Mouse (Mus musculus): ENCODE results near the gene Dgkz. TPM values are rescaled to one million over a fixed set of nuclear protein-coding genes. Genes with fewer than 3 reads are reported as not detected.

The Dgkz gene
- polyA plus RNA-seq, 1 experiment from 2014 or later = 57.5 TPM

- no peak overlapping the region for H3K27ac ChIP-seq (ENCODE audit: low read depth, low read length)
- H3K36me3 ChIP-seq (ENCODE audit: control insufficient read depth, insufficient read depth, low read length) = no peaks in the 10 kb centered on the region; the same call in 1 of the 2 replicates
- H3K4me3 ChIP-seq (ENCODE audit: low read length) = no peak overlapping the region
- H3K9ac ChIP-seq (ENCODE audit: low read depth, low read length) = no peak overlapping the region
- H3K4me2 ChIP-seq (replicated peaks; ENCODE audit: low read depth, low read length) = no peak overlapping the region
- 38% methylated on average over 10 of the region's 10 CpGs for WGBS
- H3K27me3 ChIP-seq (ENCODE audit: control insufficient read depth, insufficient read depth, low read length) = no peaks in the 10 kb centered on the region
- no peak for ATAC-seq (ENCODE audit: low FRiP score, low TSS enrichment)
- peaks cover 26% of the 10 kb centered on the region for H3K4me1 ChIP-seq (ENCODE audit: control insufficient read depth, insufficient read depth, low read length)
- H3K9me3 ChIP-seq (ENCODE audit: control insufficient read depth, low read length) = no peaks in the 10 kb centered on the region
These were observed 16.8 kb downstream of the Dgkz start for GRCm38 (mm10) chr2:91958701-91959457.

- Histone ChIP-seq H3K9me3 (ENCODE audit: control insufficient read depth, low read length) (no peaks in the 10 kb centered on the region), H3K36me3 (ENCODE audit: control insufficient read depth, insufficient read depth, low read length) (no peaks in the 10 kb centered on the region; the same call in 1 of the 2 replicates), H3K27ac (ENCODE audit: low read depth, low read length) (no peak overlapping the region), H3K27me3 (ENCODE audit: control insufficient read depth, insufficient read depth, low read length) (no peaks in the 10 kb centered on the region), H3K4me1 (ENCODE audit: control insufficient read depth, insufficient read depth, low read length) (peaks cover 32% of the 10 kb centered on the region), H3K4me3 (ENCODE audit: low read length) (no peak overlapping the region), H3K9ac (ENCODE audit: low read depth, low read length) (no peak overlapping the region), H3K4me2 (replicated peaks; ENCODE audit: low read depth, low read length) (no peak overlapping the region)
- no peak for ATAC-seq (ENCODE audit: low FRiP score, low TSS enrichment)
- WGBS = 90% methylated on average over 8 of the region's 8 CpGs
These were observed 17.6 kb downstream of the Dgkz start for GRCm38 (mm10) chr2:91958049-91958448.

- whole genome bisulfite sequencing = 52% methylated on average over 4 of the region's 4 CpGs
These were observed 18.6 kb downstream of the Dgkz start for GRCm38 (mm10) chr2:91957096-91957495.

GRCm38 (mm10) chr2:91955875-91956274, 19.8 kb downstream of the Dgkz start:
- 87% methylated on average over 6 of the region's 6 CpGs for WGBS
- Histone ChIP-seq H3K4me2 (replicated peaks; ENCODE audit: low read depth, low read length) (no peak overlapping the region), H3K36me3 (ENCODE audit: control insufficient read depth, insufficient read depth, low read length) (no peaks in the 10 kb centered on the region), H3K9me3 (ENCODE audit: control insufficient read depth, low read length) (no peaks in the 10 kb centered on the region), H3K4me3 (ENCODE audit: low read length) (no peak overlapping the region), H3K27me3 (ENCODE audit: control insufficient read depth, insufficient read depth, low read length) (no peaks in the 10 kb centered on the region), H3K9ac (ENCODE audit: low read depth, low read length) (no peak overlapping the region), H3K27ac (ENCODE audit: low read depth, low read length) (no peak overlapping the region), H3K4me1 (ENCODE audit: control insufficient read depth, insufficient read depth, low read length) (peaks cover 21% of the 10 kb centered on the region)
- ATAC-seq (ENCODE audit: low FRiP score, low TSS enrichment) = no peak

More at GRCm38 (mm10) chr2:91957096-91957495, 18.6 kb downstream of the Dgkz start:
- Histone ChIP-seq H3K27me3 (ENCODE audit: control insufficient read depth, insufficient read depth, low read length) (no peaks in the 10 kb centered on the region), H3K9me3 (ENCODE audit: control insufficient read depth, low read length) (no peaks in the 10 kb centered on the region), H3K36me3 (ENCODE audit: control insufficient read depth, insufficient read depth, low read length) (no peaks in the 10 kb centered on the region; the same call in 1 of the 2 replicates), H3K9ac (ENCODE audit: low read depth, low read length) (no peak overlapping the region; the same call in 1 of the 2 replicates), H3K4me1 (ENCODE audit: control insufficient read depth, insufficient read depth, low read length) (peaks cover 25% of the 10 kb centered on the region), H3K4me2 (replicated peaks; ENCODE audit: low read depth, low read length) (no peak overlapping the region), H3K4me3 (ENCODE audit: low read length) (no peak overlapping the region), H3K27ac (ENCODE audit: low read depth, low read length) (no peak overlapping the region)
- no peak for ATAC-seq (ENCODE audit: low FRiP score, low TSS enrichment)

GRCm38 (mm10) chr2:91955121-91955591, 20.5 kb downstream of the Dgkz start:
- Histone ChIP-seq H3K4me2 (replicated peaks; ENCODE audit: low read depth, low read length) (no peak overlapping the region), H3K27ac (ENCODE audit: low read depth, low read length) (no peak overlapping the region), H3K4me1 (ENCODE audit: control insufficient read depth, insufficient read depth, low read length) (peaks cover 28% of the 10 kb centered on the region), H3K27me3 (ENCODE audit: control insufficient read depth, insufficient read depth, low read length) (no peaks in the 10 kb centered on the region), H3K9me3 (ENCODE audit: control insufficient read depth, low read length) (no peaks in the 10 kb centered on the region), H3K4me3 (ENCODE audit: low read length) (no peak overlapping the region), H3K36me3 (ENCODE audit: control insufficient read depth, insufficient read depth, low read length) (no peaks in the 10 kb centered on the region), H3K9ac (ENCODE audit: low read depth, low read length) (no peak overlapping the region)
- WGBS = 88% methylated on average over 4 of the region's 4 CpGs
- ATAC-seq (ENCODE audit: low FRiP score, low TSS enrichment) = no peak

- peak overlapping the region; percentile 47 for H3K27ac ChIP-seq (ENCODE audit: low read depth, low read length)
- H3K27me3 ChIP-seq (ENCODE audit: control insufficient read depth, insufficient read depth, low read length) = no peaks in the 10 kb centered on the region
- no peak overlapping the region for H3K4me3 ChIP-seq (ENCODE audit: low read length)
- peak; percentile 40 for ATAC-seq (ENCODE audit: low FRiP score, low TSS enrichment)
- H3K4me2 ChIP-seq (replicated peaks; ENCODE audit: low read depth, low read length) = no peak overlapping the region
- H3K9me3 ChIP-seq (ENCODE audit: control insufficient read depth, low read length) = no peaks in the 10 kb centered on the region
- peak overlapping the region; percentile 31; the same call in 1 of the 2 replicates for H3K9ac ChIP-seq (ENCODE audit: low read depth, low read length)
- no peaks in the 10 kb centered on the region for H3K36me3 ChIP-seq (ENCODE audit: control insufficient read depth, insufficient read depth, low read length)
- 11% methylated on average over 5 of the region's 5 CpGs for WGBS
- H3K4me1 ChIP-seq (ENCODE audit: control insufficient read depth, insufficient read depth, low read length) = peaks cover 41% of the 10 kb centered on the region
These were observed 21.8 kb downstream of the Dgkz start for GRCm38 (mm10) chr2:91953825-91954224.

- WGBS = 13% methylated on average over 15 of the region's 15 CpGs
- Histone ChIP-seq H3K4me3 (ENCODE audit: low read length) (0 out of 2 replicates have a peak overlapping the region, but pooled peaks have one; percentile 9), H3K27ac (ENCODE audit: low read depth, low read length) (peak overlapping the region; percentile 59; the same call in 1 of the 2 replicates), H3K36me3 (ENCODE audit: control insufficient read depth, insufficient read depth, low read length) (no peaks in the 10 kb centered on the region), H3K9me3 (ENCODE audit: control insufficient read depth, low read length) (no peaks in the 10 kb centered on the region), H3K4me2 (replicated peaks; ENCODE audit: low read depth, low read length) (peak overlapping the region; percentile 35), H3K4me1 (ENCODE audit: control insufficient read depth, insufficient read depth, low read length) (peaks cover 47% of the 10 kb centered on the region), H3K9ac (ENCODE audit: low read depth, low read length) (peak overlapping the region; percentile 34; the same call in 1 of the 2 replicates), H3K27me3 (ENCODE audit: control insufficient read depth, insufficient read depth, low read length) (no peaks in the 10 kb centered on the region)
- ATAC-seq (ENCODE audit: low FRiP score, low TSS enrichment) = peak; percentile 63
These were observed 25.2 kb downstream of the Dgkz start for GRCm38 (mm10) chr2:91950275-91951085.

GRCm38 (mm10) chr2:91949411-91950274, 26.0 kb downstream of the Dgkz start:
- Histone ChIP-seq H3K9ac (ENCODE audit: low read depth, low read length) (peak overlapping the region; percentile 34; the same call in 1 of the 2 replicates), H3K36me3 (ENCODE audit: control insufficient read depth, insufficient read depth, low read length) (0 out of 2 replicates have a peak, but pooled peaks cover 2% of the 10 kb centered on the region), H3K4me2 (replicated peaks; ENCODE audit: low read depth, low read length) (peak overlapping the region; percentile 35), H3K9me3 (ENCODE audit: control insufficient read depth, low read length) (no peaks in the 10 kb centered on the region), H3K27me3 (ENCODE audit: control insufficient read depth, insufficient read depth, low read length) (no peaks in the 10 kb centered on the region), H3K4me1 (ENCODE audit: control insufficient read depth, insufficient read depth, low read length) (peaks cover 43% of the 10 kb centered on the region), H3K4me3 (ENCODE audit: low read length) (0 out of 2 replicates have a peak overlapping the region, but pooled peaks have one; percentile 9), H3K27ac (ENCODE audit: low read depth, low read length) (peak overlapping the region; percentile 59; the same call in 1 of the 2 replicates)
- WGBS = 64% methylated on average over 17 of the region's 17 CpGs
- ATAC-seq (ENCODE audit: low FRiP score, low TSS enrichment) = peak; percentile 8; the same call in 1 of the 2 replicates

All from kidney, embryonic 14.5 days (tissue).